Mouse (Mus musculus): ENCODE measurements around the gene Mtor. TPM values are rescaled to one million over a fixed set of nuclear protein-coding genes. Genes with fewer than 3 reads are reported as not detected.

Gene Mtor
- total and polyA plus RNA-seq, 2 experiments from 2014 or later = 28.0 to 43.6 TPM

DNA sequence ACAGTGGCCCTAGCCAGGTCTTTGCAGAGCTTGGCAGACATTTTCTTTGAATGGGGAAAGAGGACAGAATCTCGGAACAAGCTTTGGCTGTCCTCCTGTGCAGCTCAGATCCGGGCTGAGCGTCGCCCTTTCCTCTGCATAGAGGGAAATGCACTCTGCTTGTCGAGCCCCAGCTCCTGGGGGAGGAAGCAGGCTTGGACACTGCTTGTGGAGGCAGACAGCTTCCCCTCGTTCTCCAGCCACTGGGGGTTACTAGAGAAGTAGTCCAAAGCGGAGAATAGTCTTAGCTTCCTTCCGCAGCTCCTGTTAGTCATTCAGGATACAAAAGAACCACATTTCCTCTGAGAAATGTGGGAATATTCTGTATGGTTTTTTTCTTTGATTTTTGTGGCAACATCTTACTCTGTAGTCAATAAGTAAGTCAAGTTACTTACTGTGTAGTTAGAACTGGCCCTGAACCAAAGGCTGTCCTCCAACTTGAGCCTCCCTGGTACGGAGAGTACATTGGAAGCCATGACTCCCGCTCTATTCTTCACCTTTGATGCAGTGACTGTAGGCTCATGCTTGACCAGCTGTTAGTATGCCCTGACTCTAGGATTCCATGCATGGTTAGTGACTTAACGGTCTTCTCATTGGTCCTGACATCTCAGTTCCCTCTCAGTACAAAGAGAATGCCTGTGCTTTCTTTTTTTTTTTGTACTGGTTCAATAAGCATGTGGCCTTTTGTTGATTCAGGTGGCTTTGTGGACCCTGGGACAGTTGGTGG is 21.3 kb downstream of the Mtor start:
- peaks cover 90% of the 10 kb centered on the region for H3K36me3 ChIP-seq (ENCODE audit: insufficient read depth)
- no peaks in the 10 kb centered on the region for H3K27me3 ChIP-seq (ENCODE audit: insufficient read depth, low read length)
- no peak overlapping the region for H3K4me3 ChIP-seq (ENCODE audit: low read depth, low read length)
- H3K4me2 ChIP-seq (ENCODE audit: low read depth) = no peak overlapping the region
- TF ChIP-seq CTCF (IDR thresholded peaks at IDR 0.05; ENCODE audit: low read depth) = no peak
- ATAC-seq (no peak), DNase-seq (no peak)
- H3K27ac ChIP-seq (ENCODE audit: low read depth, low read length) = no peak overlapping the region
- no peaks in the 10 kb centered on the region for H3K9me3 ChIP-seq (ENCODE audit: low read length)
- WGBS = 92% methylated on average over 11 of the region's 11 CpGs
- no peak overlapping the region for H3K9ac ChIP-seq
- H3K4me1 ChIP-seq (ENCODE audit: insufficient read depth) = no peaks in the 10 kb centered on the region

DNA sequence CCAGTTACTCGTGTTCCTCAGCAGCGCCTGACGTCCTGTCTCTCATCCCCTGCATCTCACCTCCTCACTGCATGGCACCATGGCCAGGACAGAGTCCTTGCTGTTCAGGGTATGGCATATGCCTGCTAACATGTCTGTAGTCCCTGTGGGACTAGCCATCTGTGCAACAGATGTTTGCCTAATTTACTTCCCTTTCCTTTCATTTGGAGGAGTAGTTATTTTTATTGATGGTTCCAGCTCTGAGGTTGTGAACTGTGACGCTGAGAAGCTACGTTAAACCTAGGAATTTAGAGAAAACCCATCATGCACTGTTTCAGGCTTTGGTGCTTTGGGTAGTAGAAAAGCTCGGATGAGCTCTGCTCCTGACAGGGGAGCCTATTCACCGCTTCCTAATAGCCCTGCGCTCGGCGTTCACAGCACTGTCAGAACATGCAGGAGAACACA is 23.0 kb downstream of the Mtor start:
- no peak for TF ChIP-seq CTCF (IDR thresholded peaks at IDR 0.05; ENCODE audit: low read depth)

DNA sequence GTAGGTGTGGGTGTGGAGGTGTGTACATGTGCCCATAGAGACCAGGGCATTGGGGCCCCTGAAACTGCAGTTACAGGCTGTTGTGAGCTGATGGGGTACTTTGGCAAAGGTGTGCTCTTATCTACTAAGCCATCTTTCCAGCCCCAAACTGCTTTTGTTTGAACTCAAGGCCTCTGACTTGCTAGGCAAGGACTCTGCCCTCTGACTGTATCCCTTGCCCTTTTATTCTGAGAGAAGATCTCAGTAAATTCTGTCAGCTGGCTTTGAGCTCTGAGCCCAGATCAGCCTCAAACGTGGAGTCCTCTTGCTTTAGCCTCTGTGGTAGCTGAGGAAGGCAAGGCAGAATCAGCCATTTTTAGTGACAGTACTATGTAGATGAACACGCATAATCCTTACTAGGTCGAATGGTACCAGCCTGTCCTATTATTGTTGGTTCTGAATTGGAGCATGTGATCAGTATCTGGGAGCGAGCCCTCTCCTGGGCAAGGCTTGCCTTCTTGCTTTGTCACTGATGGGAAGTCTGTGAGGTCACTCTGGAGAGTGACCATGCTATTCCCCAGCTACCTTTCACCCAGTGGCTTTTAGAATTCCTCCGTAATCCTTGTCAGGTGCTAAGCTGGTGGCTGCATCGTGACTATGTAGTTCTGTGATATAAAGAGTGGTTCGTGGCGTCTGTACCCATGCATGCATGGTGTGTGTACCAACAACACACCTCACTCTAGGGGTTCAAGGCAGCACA is 24.2 kb downstream of the Mtor start:
- H3K4me1 ChIP-seq (ENCODE audit: insufficient read depth) = no peaks in the 10 kb centered on the region
- no peak for DNase-seq
- H3K9ac ChIP-seq = no peak overlapping the region
- no peak for TF ChIP-seq CTCF (IDR thresholded peaks at IDR 0.05; ENCODE audit: low read depth)
- H3K27me3 ChIP-seq (ENCODE audit: insufficient read depth, low read length) = no peaks in the 10 kb centered on the region
- WGBS = 91% methylated on average over 8 of the region's 8 CpGs
- no peak overlapping the region for H3K4me2 ChIP-seq (ENCODE audit: low read depth)
- H3K27ac ChIP-seq (ENCODE audit: low read depth, low read length) = no peak overlapping the region
- H3K9me3 ChIP-seq (ENCODE audit: low read length) = no peaks in the 10 kb centered on the region
- peaks cover 90% of the 10 kb centered on the region for H3K36me3 ChIP-seq (ENCODE audit: insufficient read depth)
- no peak overlapping the region for H3K4me3 ChIP-seq (ENCODE audit: low read depth, low read length)
- no peak for ATAC-seq

More for the DNA sequence above, 23.0 kb downstream of the Mtor start:
- ATAC-seq (no peak), DNase-seq (no peak)
- Histone ChIP-seq H3K27me3 (ENCODE audit: insufficient read depth, low read length) (no peaks in the 10 kb centered on the region), H3K4me1 (ENCODE audit: insufficient read depth) (no peaks in the 10 kb centered on the region), H3K4me3 (ENCODE audit: low read depth, low read length) (no peak overlapping the region), H3K9me3 (ENCODE audit: low read length) (no peaks in the 10 kb centered on the region), H3K36me3 (ENCODE audit: insufficient read depth) (peaks cover 88% of the 10 kb centered on the region), H3K4me2 (ENCODE audit: low read depth) (no peak overlapping the region), H3K27ac (ENCODE audit: low read depth, low read length) (no peak overlapping the region), H3K9ac (no peak overlapping the region)
- WGBS = 78% methylated on average over 10 of the region's 10 CpGs

DNA sequence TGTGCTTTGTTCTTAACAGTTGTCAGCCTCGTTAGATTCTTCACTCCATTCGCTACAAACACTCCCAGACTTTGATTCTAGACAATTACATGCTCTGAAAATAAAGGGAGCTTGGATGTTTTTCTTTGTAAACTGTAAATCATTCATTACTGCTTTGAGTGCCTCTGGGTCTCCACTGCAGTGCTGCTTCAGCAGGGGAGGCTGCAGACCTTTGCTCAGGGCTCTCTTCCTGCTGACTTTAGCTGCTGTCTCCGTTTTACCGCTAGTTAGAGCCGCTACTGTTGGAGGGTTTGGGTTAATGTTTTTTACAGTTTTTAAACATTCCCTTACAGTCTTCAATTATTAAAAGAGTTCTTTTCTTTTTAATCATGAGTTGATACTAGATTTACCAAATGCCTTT is 25.1 kb downstream of the Mtor start:
- Histone ChIP-seq H3K27ac (ENCODE audit: low read depth, low read length) (no peak overlapping the region), H3K4me2 (ENCODE audit: low read depth) (no peak overlapping the region), H3K36me3 (ENCODE audit: insufficient read depth) (peaks cover 87% of the 10 kb centered on the region), H3K4me3 (ENCODE audit: low read depth, low read length) (no peak overlapping the region), H3K9ac (no peak overlapping the region), H3K9me3 (ENCODE audit: low read length) (no peaks in the 10 kb centered on the region), H3K27me3 (ENCODE audit: insufficient read depth, low read length) (no peaks in the 10 kb centered on the region), H3K4me1 (ENCODE audit: insufficient read depth) (no peaks in the 10 kb centered on the region)
- no peak for TF ChIP-seq CTCF (IDR thresholded peaks at IDR 0.05; ENCODE audit: low read depth)
- ATAC-seq (no peak), DNase-seq (no peak)
- 62% methylated on average over 5 of the region's 5 CpGs for WGBS

DNA sequence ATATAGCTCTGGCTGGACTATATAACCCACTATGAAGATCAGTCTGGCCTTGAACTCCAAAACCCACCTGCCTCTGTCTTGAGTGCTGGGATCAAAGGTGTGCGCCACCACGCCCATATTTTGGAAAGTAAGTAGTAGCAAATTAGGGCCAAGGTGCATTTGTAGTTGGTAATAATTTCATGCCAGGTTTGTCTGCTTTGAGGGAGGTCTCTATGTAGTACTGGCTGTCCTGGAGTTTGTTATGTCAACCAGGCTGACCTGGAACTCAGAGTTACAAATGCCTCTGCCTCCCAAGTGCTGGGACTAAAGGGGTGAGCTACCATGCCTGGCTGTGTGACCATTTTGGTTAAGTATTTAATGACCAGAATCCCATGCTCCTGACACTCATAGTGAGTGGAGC is 31.8 kb downstream of the Mtor start:
- no peak overlapping the region for H3K9ac ChIP-seq
- H3K4me1 ChIP-seq (ENCODE audit: insufficient read depth) = no peaks in the 10 kb centered on the region
- WGBS = 99% methylated on average over 2 of the region's 2 CpGs
- TF ChIP-seq CTCF (IDR thresholded peaks at IDR 0.05; ENCODE audit: low read depth) = no peak
- no peaks in the 10 kb centered on the region for H3K9me3 ChIP-seq (ENCODE audit: low read length)
- H3K27me3 ChIP-seq (ENCODE audit: insufficient read depth, low read length) = no peaks in the 10 kb centered on the region
- no peak overlapping the region for H3K4me2 ChIP-seq (ENCODE audit: low read depth)
- no peak overlapping the region for H3K27ac ChIP-seq (ENCODE audit: low read depth, low read length)
- peaks cover 92% of the 10 kb centered on the region for H3K36me3 ChIP-seq (ENCODE audit: insufficient read depth)
- DNase-seq (no peak), ATAC-seq (no peak)
- H3K4me3 ChIP-seq (ENCODE audit: low read depth, low read length) = no peak overlapping the region

DNA sequence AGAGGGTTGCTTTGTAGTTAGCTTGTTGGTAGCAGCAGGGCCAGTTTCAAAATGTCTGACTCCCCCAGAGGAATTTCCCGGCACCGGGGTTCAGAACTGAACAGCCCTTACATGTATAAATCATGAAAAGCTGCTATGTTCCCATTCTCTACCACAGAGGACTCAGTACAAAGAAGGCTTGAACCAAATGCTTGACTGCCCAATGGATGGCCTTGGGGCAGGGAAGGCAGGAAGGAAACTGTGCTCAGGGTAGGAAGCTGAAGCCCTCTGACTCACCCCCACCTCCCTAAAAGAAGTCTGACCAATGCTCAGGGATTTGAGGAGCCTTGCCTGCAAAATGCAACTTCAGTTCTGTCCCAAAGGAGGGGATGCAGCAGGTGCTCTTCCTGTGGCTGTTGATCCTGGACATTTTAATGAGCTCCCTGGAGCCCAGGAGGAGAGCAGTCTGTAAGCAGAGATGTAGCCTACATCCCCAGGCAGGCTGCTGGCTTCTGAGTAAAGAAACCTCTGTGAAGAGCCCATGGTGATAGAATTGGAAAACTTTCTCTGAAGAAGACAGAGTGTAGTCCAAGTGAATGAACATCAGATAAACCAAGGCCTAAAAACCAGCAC is 33.3 kb downstream of the Mtor start:
- no peaks in the 10 kb centered on the region for H3K4me1 ChIP-seq (ENCODE audit: insufficient read depth)
- H3K4me2 ChIP-seq (ENCODE audit: low read depth) = no peak overlapping the region
- H3K9ac ChIP-seq = no peak overlapping the region
- H3K36me3 ChIP-seq (ENCODE audit: insufficient read depth) = peaks cover 93% of the 10 kb centered on the region
- no peak overlapping the region for H3K4me3 ChIP-seq (ENCODE audit: low read depth, low read length)
- TF ChIP-seq CTCF (IDR thresholded peaks at IDR 0.05; ENCODE audit: low read depth) = no peak
- no peak for DNase-seq
- no peak for ATAC-seq
- WGBS = 84% methylated on average over 2 of the region's 2 CpGs
- H3K27me3 ChIP-seq (ENCODE audit: insufficient read depth, low read length) = no peaks in the 10 kb centered on the region
- no peaks in the 10 kb centered on the region for H3K9me3 ChIP-seq (ENCODE audit: low read length)
- no peak overlapping the region for H3K27ac ChIP-seq (ENCODE audit: low read depth, low read length)

DNA sequence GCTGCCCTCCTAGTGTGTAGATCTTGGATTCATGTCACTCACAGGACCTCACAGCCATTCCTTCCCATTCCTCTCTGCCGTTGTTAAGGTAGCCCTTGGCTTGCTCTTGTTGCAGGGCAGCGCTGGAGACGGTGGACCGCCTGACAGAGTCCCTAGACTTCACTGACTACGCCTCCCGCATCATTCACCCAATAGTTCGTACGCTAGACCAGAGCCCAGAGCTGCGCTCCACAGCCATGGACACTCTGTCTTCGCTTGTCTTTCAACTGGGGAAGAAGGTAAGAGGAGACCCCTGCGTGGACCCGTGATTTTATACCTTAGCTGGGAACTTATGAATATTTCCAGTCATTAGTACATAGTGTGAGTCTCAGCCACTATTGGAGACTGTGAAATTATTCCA is 36.1 kb downstream of the Mtor start:
- H3K4me2 ChIP-seq (ENCODE audit: low read depth) = no peak overlapping the region
- H3K4me1 ChIP-seq (ENCODE audit: insufficient read depth) = no peaks in the 10 kb centered on the region
- no peak overlapping the region for H3K4me3 ChIP-seq (ENCODE audit: low read depth, low read length)
- no peak for ATAC-seq
- no peak for DNase-seq
- TF ChIP-seq CTCF (IDR thresholded peaks at IDR 0.05; ENCODE audit: low read depth) = no peak
- H3K27me3 ChIP-seq (ENCODE audit: insufficient read depth, low read length) = no peaks in the 10 kb centered on the region
- H3K9ac ChIP-seq = no peak overlapping the region
- H3K27ac ChIP-seq (ENCODE audit: low read depth, low read length) = no peak overlapping the region
- WGBS = 97% methylated on average over 12 of the region's 12 CpGs
- no peaks in the 10 kb centered on the region for H3K9me3 ChIP-seq (ENCODE audit: low read length)
- peaks cover 86% of the 10 kb centered on the region for H3K36me3 ChIP-seq (ENCODE audit: insufficient read depth)

All from forebrain, postnatal 0 days (tissue).